Mouse (Mus musculus): Measurements from ENCODE around the gene Rnf26. TPM values are rescaled to one million over a fixed set of nuclear protein-coding genes. Genes with fewer than 3 reads are reported as not detected.
A peak's percentile ranks its signal among the peaks of the same experiment; 100 is the strongest.

The Rnf26 gene
- total and polyA plus RNA-seq, 2 experiments from 2014 or later = 15.0 to 33.4 TPM

DNA sequence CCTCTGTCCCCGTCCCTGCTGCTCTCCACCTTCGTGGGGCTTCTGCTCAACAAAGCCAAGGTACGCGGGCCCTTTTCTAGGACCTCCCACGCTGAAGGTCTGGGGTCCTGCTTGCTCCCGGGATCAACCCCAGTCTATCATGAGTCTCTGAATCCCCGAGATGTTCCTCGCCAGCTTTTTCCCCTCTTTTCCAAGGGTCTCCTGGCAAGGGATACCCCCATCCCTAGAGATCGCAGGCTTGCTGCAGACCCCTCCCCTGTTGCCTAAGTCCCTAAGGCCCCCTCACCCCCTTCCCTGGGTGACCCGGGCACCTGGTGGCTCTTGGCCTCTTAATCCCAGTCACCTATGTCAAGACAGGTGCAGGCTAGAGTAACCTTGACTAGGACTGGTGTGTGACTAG, 28.0 kb downstream of the Rnf26 start:
- no peak; the same call in 1 of the 2 replicates for ATAC-seq (ENCODE audit: low FRiP score)

GRCm38 (mm10) chr9:44084659-44085229, 28.6 kb downstream of the Rnf26 start:
- Histone ChIP-seq H3K27ac (ENCODE audit: low read depth, low read length) (no peak overlapping the region), H3K9ac (replicated peaks; ENCODE audit: low read length, poor library complexity, severe bottlenecking) (peak overlapping the region; percentile 56), H3K4me1 (ENCODE audit: insufficient read depth, low read length) (peaks cover 19% of the 10 kb centered on the region; the same call in 1 of the 2 replicates), H3K4me3 (ENCODE audit: low read depth, low read length) (peak overlapping the region; percentile 57), H3K9me3 (ENCODE audit: low read length) (no peaks in the 10 kb centered on the region), H3K4me2 (ENCODE audit: low read depth, low read length, poor library complexity, severe bottlenecking) (peak overlapping the region; percentile 100), H3K27me3 (ENCODE audit: insufficient read depth, low read length) (peaks cover 16% of the 10 kb centered on the region), H3K36me3 (ENCODE audit: insufficient read depth, low read length) (no peaks in the 10 kb centered on the region)
- WGBS = 1% methylated on average over 47 of the region's 62 CpGs
- DNase-seq (ENCODE audit: low spot score) = peak; percentile 71
- ATAC-seq (ENCODE audit: low FRiP score) = peak; percentile 35; the same call in 1 of the 2 replicates
- TF ChIP-seq CTCF (IDR thresholded peaks at IDR 0.05) = no peak

More for the DNA sequence above, 28.0 kb downstream of the Rnf26 start:
- Histone ChIP-seq H3K9me3 (ENCODE audit: low read length) (no peaks in the 10 kb centered on the region), H3K4me3 (ENCODE audit: low read depth, low read length) (peak overlapping the region; percentile 57), H3K4me1 (ENCODE audit: insufficient read depth, low read length) (peaks cover 19% of the 10 kb centered on the region; the same call in 1 of the 2 replicates), H3K9ac (replicated peaks; ENCODE audit: low read length, poor library complexity, severe bottlenecking) (peak overlapping the region; percentile 56), H3K4me2 (ENCODE audit: low read depth, low read length, poor library complexity, severe bottlenecking) (peak overlapping the region; percentile 100), H3K27ac (ENCODE audit: low read depth, low read length) (no peak overlapping the region), H3K27me3 (ENCODE audit: insufficient read depth, low read length) (peaks cover 16% of the 10 kb centered on the region), H3K36me3 (ENCODE audit: insufficient read depth, low read length) (no peaks in the 10 kb centered on the region)
- 3% methylated on average over 10 of the region's 10 CpGs for WGBS
- no peak for TF ChIP-seq CTCF (IDR thresholded peaks at IDR 0.05)
- no peak for DNase-seq (ENCODE audit: low spot score)

- no peak for ATAC-seq (ENCODE audit: low FRiP score)
- no peak overlapping the region for H3K27ac ChIP-seq (ENCODE audit: low read depth, low read length)
- H3K9me3 ChIP-seq (ENCODE audit: low read length) = no peaks in the 10 kb centered on the region
Observed at GRCm38 (mm10) chr9:44084236-44084635, 29.1 kb downstream of the Rnf26 start.

DNA sequence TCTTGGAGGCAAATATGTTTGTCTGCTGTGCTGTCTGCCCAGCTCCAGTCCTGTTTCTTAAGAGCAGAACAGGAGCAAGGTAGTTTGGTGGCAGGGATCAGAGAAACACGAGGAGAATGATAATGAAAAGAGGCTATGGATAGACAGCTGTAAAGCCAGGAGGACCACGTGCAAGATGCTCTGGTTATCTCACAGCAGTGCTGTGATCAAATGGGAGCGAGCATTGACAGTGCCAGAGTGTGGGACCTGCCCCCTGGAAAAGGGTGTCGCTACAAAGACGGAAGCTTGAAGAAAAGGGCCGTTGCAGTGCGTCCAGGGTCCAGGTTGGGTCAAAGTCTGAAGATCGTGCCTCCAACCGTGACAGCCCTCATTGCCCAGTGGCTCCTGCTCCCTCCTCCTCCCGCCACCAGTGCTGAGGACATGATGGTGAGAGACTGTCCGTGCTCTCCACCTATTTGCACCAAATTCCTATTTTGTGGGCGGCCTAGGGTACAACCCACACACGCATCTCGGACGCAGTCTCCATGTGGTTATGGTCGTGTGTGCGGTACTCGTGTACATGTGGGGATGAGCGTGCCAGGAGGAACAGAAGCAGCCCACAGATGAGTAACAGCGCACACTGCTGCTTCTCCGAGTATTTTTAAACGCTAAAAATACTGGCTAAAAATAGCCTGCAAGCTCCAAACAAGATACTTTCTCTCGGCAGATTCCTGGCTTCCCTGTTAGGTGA, 29.8 kb downstream of the Rnf26 start:
- WGBS = 9% methylated on average over 23 of the region's 23 CpGs
- Histone ChIP-seq H3K9ac (replicated peaks; ENCODE audit: low read length, poor library complexity, severe bottlenecking) (peak overlapping the region; percentile 56; the same call in 1 of the 2 replicates), H3K4me1 (ENCODE audit: insufficient read depth, low read length) (peaks cover 19% of the 10 kb centered on the region; the same call in 1 of the 2 replicates), H3K27ac (ENCODE audit: low read depth, low read length) (no peak overlapping the region), H3K27me3 (ENCODE audit: insufficient read depth, low read length) (peaks cover 16% of the 10 kb centered on the region), H3K4me2 (ENCODE audit: low read depth, low read length, poor library complexity, severe bottlenecking) (peak overlapping the region; percentile 100), H3K9me3 (ENCODE audit: low read length) (no peaks in the 10 kb centered on the region), H3K36me3 (ENCODE audit: insufficient read depth, low read length) (no peaks in the 10 kb centered on the region), H3K4me3 (ENCODE audit: low read depth, low read length) (peak overlapping the region; percentile 57)
- DNase-seq (ENCODE audit: low spot score) (no peak), ATAC-seq (ENCODE audit: low FRiP score) (no peak)
- TF ChIP-seq CTCF (IDR thresholded peaks at IDR 0.05) = no peak

More at GRCm38 (mm10) chr9:44084236-44084635, 29.1 kb downstream of the Rnf26 start:
- peaks cover 16% of the 10 kb centered on the region for H3K27me3 ChIP-seq (ENCODE audit: insufficient read depth, low read length)
- TF ChIP-seq CTCF (IDR thresholded peaks at IDR 0.05) = no peak
- H3K36me3 ChIP-seq (ENCODE audit: insufficient read depth, low read length) = no peaks in the 10 kb centered on the region
- peak overlapping the region; percentile 56 for H3K9ac ChIP-seq (replicated peaks; ENCODE audit: low read length, poor library complexity, severe bottlenecking)
- 5% methylated on average over 14 of the region's 14 CpGs for WGBS
- H3K4me2 ChIP-seq (ENCODE audit: low read depth, low read length, poor library complexity, severe bottlenecking) = peak overlapping the region; percentile 100
- H3K4me1 ChIP-seq (ENCODE audit: insufficient read depth, low read length) = peaks cover 19% of the 10 kb centered on the region; the same call in 1 of the 2 replicates
- DNase-seq (ENCODE audit: low spot score) = no peak
- H3K4me3 ChIP-seq (ENCODE audit: low read depth, low read length) = peak overlapping the region; percentile 57

DNA sequence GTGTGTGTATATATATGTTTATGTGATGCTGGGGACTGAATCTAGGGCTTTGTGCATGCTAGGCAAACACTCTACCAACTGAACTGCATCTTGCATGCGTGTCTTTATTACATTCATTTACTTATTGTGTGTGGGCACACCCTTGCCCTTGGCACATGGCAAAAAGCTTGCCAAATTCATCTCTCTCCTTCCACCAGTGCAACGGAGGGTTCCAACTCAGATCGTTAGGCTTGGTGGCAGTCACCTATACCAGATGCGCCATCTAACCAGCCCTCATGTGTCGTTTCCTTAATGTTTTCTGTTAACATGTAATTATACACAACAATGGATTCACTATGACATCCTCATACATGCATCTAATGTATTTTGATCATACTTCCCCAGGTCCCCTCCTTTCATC, 31.1 kb downstream of the Rnf26 start:
- Histone ChIP-seq H3K27ac (ENCODE audit: low read depth, low read length) (no peak overlapping the region), H3K4me3 (ENCODE audit: low read depth, low read length) (no peak overlapping the region), H3K4me1 (ENCODE audit: insufficient read depth, low read length) (peaks cover 19% of the 10 kb centered on the region; the same call in 1 of the 2 replicates), H3K9me3 (ENCODE audit: low read length) (no peaks in the 10 kb centered on the region), H3K9ac (replicated peaks; ENCODE audit: low read length, poor library complexity, severe bottlenecking) (no peak overlapping the region), H3K27me3 (ENCODE audit: insufficient read depth, low read length) (peaks cover 16% of the 10 kb centered on the region), H3K36me3 (ENCODE audit: insufficient read depth, low read length) (no peaks in the 10 kb centered on the region), H3K4me2 (ENCODE audit: low read depth, low read length, poor library complexity, severe bottlenecking) (no peak overlapping the region)
- DNase-seq (ENCODE audit: low spot score) (no peak), ATAC-seq (ENCODE audit: low FRiP score) (no peak)
- 90% methylated on average over 5 of the region's 5 CpGs for WGBS
- no peak for TF ChIP-seq CTCF (IDR thresholded peaks at IDR 0.05)

DNA sequence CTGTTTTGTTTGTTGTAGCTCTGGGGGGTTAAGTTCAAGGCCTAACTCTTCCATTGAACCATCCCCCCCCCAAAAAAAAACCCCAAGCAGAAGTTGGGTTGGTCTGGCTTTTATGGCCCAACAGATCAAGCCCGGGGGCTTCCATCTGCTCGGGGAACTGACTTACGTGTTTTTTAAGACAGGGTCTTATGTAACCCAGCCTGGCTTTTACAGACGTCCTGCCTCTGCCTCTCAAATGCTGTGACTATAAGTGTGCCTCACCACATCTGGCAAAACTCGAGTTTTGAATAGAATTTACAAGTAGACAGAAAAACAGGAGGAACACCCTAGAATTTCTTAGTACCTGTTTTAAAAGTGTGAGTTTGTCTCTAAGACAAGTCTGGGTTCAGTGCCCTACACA, 31.7 kb downstream of the Rnf26 start:
- no peak for TF ChIP-seq CTCF (IDR thresholded peaks at IDR 0.05)
- Histone ChIP-seq H3K27ac (ENCODE audit: low read depth, low read length) (no peak overlapping the region), H3K27me3 (ENCODE audit: insufficient read depth, low read length) (peaks cover 16% of the 10 kb centered on the region), H3K4me3 (ENCODE audit: low read depth, low read length) (no peak overlapping the region), H3K9me3 (ENCODE audit: low read length) (no peaks in the 10 kb centered on the region), H3K4me1 (ENCODE audit: insufficient read depth, low read length) (peaks cover 19% of the 10 kb centered on the region; the same call in 1 of the 2 replicates), H3K36me3 (ENCODE audit: insufficient read depth, low read length) (no peaks in the 10 kb centered on the region), H3K9ac (replicated peaks; ENCODE audit: low read length, poor library complexity, severe bottlenecking) (no peak overlapping the region), H3K4me2 (ENCODE audit: low read depth, low read length, poor library complexity, severe bottlenecking) (no peak overlapping the region)
- ATAC-seq (ENCODE audit: low FRiP score) (no peak), DNase-seq (ENCODE audit: low spot score) (no peak)
- WGBS = 78% methylated on average over 5 of the region's 5 CpGs
